Comparison of ENCODE assay signal across 8 mouse cellular contexts in the genomic region with DNA sequence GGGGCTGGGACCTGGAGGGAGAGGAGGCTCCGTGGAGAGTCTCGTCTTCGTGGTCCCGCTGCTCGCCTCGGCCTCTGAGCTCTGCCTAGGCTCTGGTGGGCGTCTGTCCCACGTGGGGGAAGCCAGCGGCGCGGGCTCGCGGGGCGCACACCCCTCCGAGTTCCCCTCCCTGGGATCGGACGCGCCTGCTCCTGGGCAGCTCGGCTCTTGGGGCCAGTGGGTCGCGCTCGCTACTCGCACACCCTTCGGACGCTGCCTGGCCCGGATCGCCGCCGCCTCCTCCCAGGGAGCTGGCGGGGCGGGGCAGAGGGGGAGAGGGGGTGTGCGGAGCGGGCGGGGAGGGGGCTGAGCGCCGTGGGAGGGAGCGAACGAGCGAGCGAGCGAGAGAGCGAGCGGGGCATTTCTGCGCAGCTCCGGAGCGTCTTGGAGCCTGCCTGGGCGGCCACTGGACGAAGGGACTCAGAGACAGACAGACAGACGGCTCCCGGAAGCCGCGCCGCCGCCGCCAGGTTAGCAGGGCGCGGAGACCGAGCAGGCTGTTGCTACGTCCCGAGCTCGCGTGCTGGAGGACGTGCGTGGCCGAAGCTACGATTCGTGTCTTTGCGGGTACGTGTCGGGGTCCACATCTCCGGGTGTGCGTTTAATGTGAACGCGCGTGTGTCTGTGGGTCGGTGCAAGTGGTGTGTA. TPM values are rescaled to one million over a fixed set of nuclear protein-coding genes. Genes with fewer than 3 reads are reported as not detected.
DNase-seq lines count a peak whose midpoint lies in the region; ATAC-seq lines count a peak whose summit lies in the region.

A gene (plus strand): TSS at position 216 of the 687 bp plus-strand sequence.

- WGBS in intestine, embryonic 15.5 days, result under 1% methylated on average over 75 of the region's 76 CpGs
- WGBS in limb, embryonic 13.5 days, result 1% methylated on average over 68 of the region's 76 CpGs
- under 1% methylated on average over 63 of the region's 76 CpGs for WGBS in midbrain, embryonic 12.5 days
- under 1% methylated on average over 74 of the region's 76 CpGs for whole genome bisulfite sequencing in stomach, embryonic 16.5 days

- H3K9ac ChIP-seq in intestine, embryonic 15.5 days, result peak within 1 kb of the TSS; percentile 69
- H3K9ac ChIP-seq in limb, embryonic 13.5 days, result peak within 1 kb of the TSS; percentile 78
- peak within 1 kb of the TSS; percentile 68 for H3K9ac ChIP-seq in midbrain, embryonic 12.5 days (replicated peaks)
- peak within 1 kb of the TSS; percentile 79 for H3K9ac ChIP-seq in stomach, embryonic 16.5 days (ENCODE audit: low read length)

- peak within 1 kb of the TSS; percentile 60 for H3K4me3 ChIP-seq in intestine, embryonic 15.5 days (replicated peaks)
- peak within 1 kb of the TSS; percentile 67 for H3K4me3 ChIP-seq in limb, embryonic 13.5 days
- peak within 1 kb of the TSS; percentile 67 for H3K4me3 ChIP-seq in midbrain, embryonic 12.5 days
- H3K4me3 ChIP-seq in stomach, embryonic 16.5 days (replicated peaks; ENCODE audit: low read length), result peak within 1 kb of the TSS; percentile 68

- H3K27ac ChIP-seq in intestine, embryonic 15.5 days, result no peak within 1 kb of the TSS
- peak within 1 kb of the TSS; percentile 58 for H3K27ac ChIP-seq in limb, embryonic 13.5 days
- peak within 1 kb of the TSS; percentile 79 for H3K27ac ChIP-seq in midbrain, embryonic 12.5 days (replicated peaks)
- peak within 1 kb of the TSS; percentile 60 for H3K27ac ChIP-seq in stomach, embryonic 16.5 days (ENCODE audit: low read length)

- peak; percentile 39 to 62 for DNase-seq in heart, adult 18-20 months
- DNase-seq in heart, postnatal 25 days (ENCODE audit: low spot score), result no peak
- DNase-seq in cerebellum, adult 9-11 months, result peak; percentile 19
- DNase-seq in gastrocnemius, postnatal 25 days, result peak; percentile 52

- H3K36me3 ChIP-seq in intestine, embryonic 15.5 days, result no peaks in the 10 kb centered on the region
- no peaks in the 10 kb centered on the region for H3K36me3 ChIP-seq in limb, embryonic 13.5 days
- no peaks in the 10 kb centered on the region for H3K36me3 ChIP-seq in midbrain, embryonic 12.5 days
- no peaks in the 10 kb centered on the region for H3K36me3 ChIP-seq in stomach, embryonic 16.5 days (ENCODE audit: control insufficient read depth, insufficient read depth, low read length)

- peak within 1 kb of the TSS; percentile 97 for H3K4me2 ChIP-seq in intestine, embryonic 15.5 days (replicated peaks)
- peak within 1 kb of the TSS; percentile 96 for H3K4me2 ChIP-seq in limb, embryonic 13.5 days (replicated peaks)
- peak within 1 kb of the TSS; percentile 93 for H3K4me2 ChIP-seq in midbrain, embryonic 12.5 days (replicated peaks)
- H3K4me2 ChIP-seq in stomach, embryonic 16.5 days (ENCODE audit: low read depth, low read length), result peak within 1 kb of the TSS; percentile 81

- H3K4me1 ChIP-seq in intestine, embryonic 15.5 days (replicated peaks), result peaks cover 20% of the 10 kb centered on the region
- peaks cover 26% of the 10 kb centered on the region for H3K4me1 ChIP-seq in limb, embryonic 13.5 days
- peaks cover 25% of the 10 kb centered on the region for H3K4me1 ChIP-seq in midbrain, embryonic 12.5 days
- peaks cover 13% of the 10 kb centered on the region for H3K4me1 ChIP-seq in stomach, embryonic 16.5 days (ENCODE audit: control insufficient read depth, insufficient read depth, low read length)

- H3K9me3 ChIP-seq in intestine, embryonic 15.5 days, result no peaks in the 10 kb centered on the region
- H3K9me3 ChIP-seq in limb, embryonic 13.5 days, result no peaks in the 10 kb centered on the region
- H3K9me3 ChIP-seq in midbrain, embryonic 12.5 days, result no peaks in the 10 kb centered on the region
- no peaks in the 10 kb centered on the region for H3K9me3 ChIP-seq in stomach, embryonic 16.5 days (replicated peaks; ENCODE audit: control insufficient read depth, low read length)

- peaks cover 11% of the 10 kb centered on the region for H3K27me3 ChIP-seq in intestine, embryonic 15.5 days (replicated peaks)
- peaks cover 70% of the 10 kb centered on the region for H3K27me3 ChIP-seq in limb, embryonic 13.5 days
- H3K27me3 ChIP-seq in midbrain, embryonic 12.5 days, result peaks cover 65% of the 10 kb centered on the region
- 0 out of 2 replicates have a peak, but pooled peaks cover 6% of the 10 kb centered on the region for H3K27me3 ChIP-seq in stomach, embryonic 16.5 days (ENCODE audit: control insufficient read depth, insufficient read depth, low read length)

- intact Hi-C loops in heart, postnatal 25 days (cut with DNase I), result loop anchor here (5.0 kb wide), 3 partner anchors 41 to 91 kb away; no protein-coding TSS in a partner anchor

- peak; percentile 71 for ATAC-seq in intestine, embryonic 15.5 days
- peak; percentile 57 for ATAC-seq in limb, embryonic 13.5 days (ENCODE audit: low FRiP score, low read depth)
- ATAC-seq in midbrain, embryonic 12.5 days (ENCODE audit: low FRiP score, low read depth), result peak; percentile 66
- ATAC-seq in stomach, embryonic 16.5 days (ENCODE audit: insufficient read depth, low FRiP score), result peak; percentile 74; the same call in 1 of the 2 replicates

RNA-seq across cellular contexts. Expression of the gene that starts here (rescaled TPM):
- 10 to 100 TPM in 1 of 2 experiments, 1 to 10 TPM in 1; 7.5 to 10.5 TPM for total RNA-seq in heart, adult 18-20 months (2021)
- 1 to 10 TPM; 7.0 to 7.3 TPM for total RNA-seq in heart, postnatal 25 days (2021)
- total RNA-seq in gastrocnemius, postnatal 25 days (2021), result 1 to 10 TPM; 3.0 to 7.9 TPM
- 1.9 and 2.4 TPM in 2 replicates for polyA plus RNA-seq in intestine, embryonic 15.5 days (2015; fragmentation: Nextera tagmentation; extraction: Ambion mirVana)
- polyA plus RNA-seq in limb, embryonic 13.5 days (2015; fragmentation: Nextera tagmentation; extraction: Ambion mirVana), result 3.3 and 3.7 TPM in 2 replicates
- polyA plus RNA-seq in midbrain, embryonic 12.5 days (2016; fragmentation: Nextera tagmentation; extraction: Ambion mirVana), result 6.2 TPM in 2 replicates
- 3.0 and 3.1 TPM in 2 replicates for polyA plus RNA-seq in stomach, embryonic 16.5 days (2015; fragmentation: Nextera tagmentation; extraction: Ambion mirVana)
